ENCODE assay signal across 12 mouse cellular contexts in genomic region chr8:103881146-103881486, GRCm38 (mm10).
DNase-seq lines count a peak whose midpoint lies in the region; ATAC-seq lines count a peak whose summit lies in the region.
"Had no signal": no experiment of that assay in that cellular context is flagged by ENCODE, and none has a peak within 500 bp of the region (broad histone marks: within the 10 kb centered on the region; RNA-seq: fewer than 3 reads in every experiment).

No protein-coding gene starts in this region.

- H3K9me3 ChIP-seq in embryonic facial prominence, embryonic 13.5 days: no peaks in the 10 kb centered on the region
- no peaks in the 10 kb centered on the region for H3K9me3 ChIP-seq in embryonic facial prominence, embryonic 10.5 days
- H3K9me3 ChIP-seq: forebrain, embryonic 15.5 days; kidney, embryonic 15.5 days had no signal

- no peaks in the 10 kb centered on the region for H3K27me3 ChIP-seq in embryonic facial prominence, embryonic 13.5 days
- no peaks in the 10 kb centered on the region for H3K27me3 ChIP-seq in embryonic facial prominence, embryonic 10.5 days (replicated peaks; ENCODE audit: low read depth, poor library complexity, severe bottlenecking)
- H3K27me3 ChIP-seq: forebrain, embryonic 15.5 days; kidney, embryonic 15.5 days; Patski had no signal

- no peak overlapping the region for H3K4me3 ChIP-seq in embryonic facial prominence, embryonic 13.5 days
- no peak overlapping the region for H3K4me3 ChIP-seq in embryonic facial prominence, embryonic 10.5 days
- H3K4me3 ChIP-seq: forebrain, embryonic 15.5 days; kidney, embryonic 15.5 days had no signal

- no peak overlapping the region for H3K4me2 ChIP-seq in embryonic facial prominence, embryonic 13.5 days
- H3K4me2 ChIP-seq: forebrain, embryonic 15.5 days; kidney, embryonic 15.5 days had no signal

- no peak for ATAC-seq in embryonic facial prominence, embryonic 13.5 days (ENCODE audit: insufficient number of reproducible peaks, insufficient read depth, low FRiP score, low TSS enrichment, low read depth)
- ATAC-seq: liver, postnatal 0 days; Patski had no signal

- no peak overlapping the region for H3K9ac ChIP-seq in embryonic facial prominence, embryonic 13.5 days
- H3K9ac ChIP-seq: forebrain, embryonic 15.5 days; kidney, embryonic 15.5 days; liver, postnatal 0 days had no signal

- H3K36me3 ChIP-seq in embryonic facial prominence, embryonic 13.5 days: no peaks in the 10 kb centered on the region
- no peaks in the 10 kb centered on the region for H3K36me3 ChIP-seq in embryonic facial prominence, embryonic 10.5 days (replicated peaks)
- H3K36me3 ChIP-seq: forebrain, embryonic 15.5 days; kidney, embryonic 15.5 days had no signal

- DNase-seq in embryonic facial prominence, embryonic 10.5 days (ENCODE audit: low spot score): no peak
- peak; percentile 21 for DNase-seq in kidney, postnatal 10 days
- DNase-seq in kidney, adult 11 months: no peak
- peak; percentile 74 for DNase-seq in NIH3T3 (ENCODE audit: low read depth)
- peak; percentile 20 for DNase-seq in heart, postnatal 4 days
- no peak for DNase-seq in thymus, postnatal 10 days (ENCODE audit: low spot score in 2 of 2)
- DNase-seq in embryo, embryonic 10 days (ENCODE audit: low spot score): no peak
- DNase-seq: liver, postnatal 0 days had no signal

- 0 out of 2 replicates have a peak overlapping the region, but pooled peaks have one; percentile 29 for H3K27ac ChIP-seq in embryonic facial prominence, embryonic 13.5 days
- H3K27ac ChIP-seq in embryonic facial prominence, embryonic 10.5 days (replicated peaks): no peak overlapping the region
- H3K27ac ChIP-seq: forebrain, embryonic 15.5 days; kidney, embryonic 15.5 days had no signal

- H3K4me1 ChIP-seq in embryonic facial prominence, embryonic 13.5 days: peaks cover 5% of the 10 kb centered on the region; the same call in 1 of the 2 replicates
- H3K4me1 ChIP-seq in embryonic facial prominence, embryonic 10.5 days: peaks cover 6% of the 10 kb centered on the region; the same call in 1 of the 2 replicates
- H3K4me1 ChIP-seq: forebrain, embryonic 15.5 days had no signal

- 68% methylated on average over 3 of the region's 3 CpGs for WGBS in embryonic facial prominence, embryonic 13.5 days
- WGBS in embryonic facial prominence, embryonic 10.5 days: 83% methylated on average over 3 of the region's 3 CpGs

Comparison
In these comparisons a context has a peak if more than half of its experiments do, and no peak if none do; other contexts are left out.
1. DNase-seq: peak in kidney, postnatal 10 days (single experiment), NIH3T3 (single experiment) and heart, postnatal 4 days (single experiment); none in embryonic facial prominence, embryonic 10.5 days (single experiment), kidney, adult 11 months (single experiment), thymus, postnatal 10 days (0 of 2) and embryo, embryonic 10 days (single experiment).